Mouse (Mus musculus): ENCODE measurements around the gene Adgrb3.

- no peak for TF ChIP-seq POLR2A (IDR thresholded peaks at IDR 0.05; ENCODE audit: borderline replicate concordance, insufficient read depth, low read length)
- TF ChIP-seq CTCF (IDR thresholded peaks at IDR 0.05; ENCODE audit: borderline replicate concordance, insufficient read depth, low read depth, low read length), result no peak
Observed at GRCm38 (mm10) chr1:25475699-25476098, 353.8 kb downstream of the Adgrb3 start.
